Mouse (Mus musculus): ENCODE results near the gene Lhfp.

DNA sequence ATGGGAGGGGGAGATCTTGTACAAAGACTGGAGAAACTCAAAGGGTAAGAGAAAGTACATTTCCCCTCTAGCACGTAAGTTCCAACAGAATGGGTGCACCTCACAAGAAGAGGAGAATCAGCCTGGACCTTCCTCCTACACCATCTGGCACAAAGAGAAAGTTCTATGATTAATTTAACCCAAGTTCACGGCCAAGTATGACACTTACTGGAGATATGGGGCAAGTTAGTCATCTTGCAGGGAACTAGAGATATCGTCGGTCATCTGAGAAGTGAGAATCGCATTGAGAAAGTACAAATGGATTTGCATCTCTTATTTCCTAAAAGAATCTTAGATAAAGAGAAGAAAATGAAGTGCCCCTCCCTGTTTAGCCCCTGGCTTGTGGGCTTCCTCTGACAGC lies 211.2 kb downstream of the Lhfp start:
- TF ChIP-seq CTCF (IDR thresholded peaks at IDR 0.05; ENCODE audit: control insufficient read depth, insufficient read depth, insufficient replicate concordance, low read depth, low read length) = no peak
- TF ChIP-seq POLR2A (IDR thresholded peaks at IDR 0.05; ENCODE audit: control insufficient read depth, low read depth, low read length) = no peak

Measured in testis, adult 2 months (tissue).